Mouse (Mus musculus) E14TG2a.4 (cell line): Measurements from ENCODE around the gene Thbs3.
A peak's percentile ranks its signal among the peaks of the same experiment; 100 is the strongest.

Experiments used
- CTCF ChIP-seq: conservative IDR thresholded peaks from 2 replicates; pipeline ENCODE4 v1.5.1; 2014; ENCODE audit warnings: low read length
- NANOG ChIP-seq: IDR thresholded peaks from 2 replicates; pipeline ENCODE4 v1.6.1; 2014; ENCODE audit warnings: borderline replicate concordance, low read length, mixed read lengths
- POU5F1 ChIP-seq: IDR thresholded peaks from 2 replicates; pipeline ENCODE4 v1.6.1; 2014; ENCODE audit warnings: low read length, borderline replicate concordance

- TF ChIP-seq CTCF (peak; percentile 32), POU5F1 (no peak), NANOG (no peak)
These were observed 35.6 kb downstream of the Thbs3 start for GRCm38 (mm10) chr3:89250435-89251040.
